Mouse (Mus musculus): ENCODE measurements at regions not wholly inside any gene's neighbourhood (a gene's known extent, or its start where the extent isn't known, plus 50 kb on each side); places are given as distances from the start of the nearest gene placed in this dataset.

- no peak for TF ChIP-seq GATA1 (IDR thresholded peaks at IDR 0.05; ENCODE audit: borderline replicate concordance, low read length)
- no peak for TF ChIP-seq FLI1 (IDR thresholded peaks at IDR 0.05; ENCODE audit: low read length)
Measured at GRCm38 (mm10) chr15:86721131-86721530, 506.9 kb downstream of the Tbc1d22a start.
